Mouse (Mus musculus) liver, adult 10 weeks (tissue): Measurements from ENCODE around the gene Tpt1. TPM values are rescaled to one million over a fixed set of nuclear protein-coding genes. Genes with fewer than 3 reads are reported as not detected.

Source experiments
- polyA plus RNA-seq: library from polyadenylated mRNA; stranded (reverse); fragments of 350-450 nt; fragmentation: Illumina TruSeq; extraction: RNeasy Lipid Tissue Mini Kit (QIAGEN cat#74804); gene quantifications from one replicate; pipeline ENCODE4 v1.2.3, GENCODE M21; 2014; ENCODE audit warnings: low read depth, low replicate concordance

The Tpt1 gene
- 5,549 TPM for polyA plus RNA-seq

DNA sequence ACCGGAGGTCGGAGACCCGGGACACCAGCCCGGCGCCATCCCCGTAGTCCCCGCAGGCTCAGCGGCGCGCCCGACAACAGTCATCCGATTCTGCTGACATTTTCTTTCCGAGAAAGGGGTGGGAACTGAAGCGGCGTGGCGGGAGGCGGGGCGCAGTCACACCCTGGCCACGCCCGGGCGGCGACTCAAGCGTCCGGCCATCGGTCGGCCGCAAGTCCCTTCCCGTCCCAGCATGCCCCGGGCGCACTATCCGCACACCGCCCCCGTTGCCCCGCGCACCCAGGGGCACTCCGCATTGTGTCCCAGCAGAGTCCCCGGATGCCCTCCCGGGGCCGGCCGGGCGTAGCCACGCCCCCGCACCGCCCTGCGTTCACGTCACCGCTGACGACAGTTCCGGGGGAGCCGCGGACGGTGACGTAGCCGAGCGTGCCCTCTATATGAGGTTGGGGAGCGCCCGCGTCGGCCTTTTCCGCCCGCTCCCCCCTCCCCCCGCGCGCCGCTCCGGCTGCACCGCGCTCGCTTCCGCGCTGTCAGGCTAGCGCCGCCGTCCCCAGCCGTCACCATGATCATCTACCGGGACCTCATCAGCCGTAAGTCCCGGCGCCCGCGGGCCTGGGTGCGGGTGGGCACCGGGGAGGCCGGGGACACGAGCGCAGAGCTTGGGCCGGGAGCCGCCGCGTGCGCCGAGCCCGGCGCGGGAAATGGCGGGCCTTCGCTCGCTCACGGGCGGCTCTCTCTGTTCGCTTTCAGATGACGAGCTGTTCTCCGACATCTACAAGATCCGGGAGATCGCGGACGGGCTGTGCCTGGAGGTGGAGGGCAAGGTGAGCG lies at the start of gene Tpt1:
Gene Tpt1 (plus strand): TSS at position 227 of the 831 bp plus-strand sequence.

Other genes with a start within 250 kb of the Tpt1 start
- gene Erich6b, start 202.8 kb upstream of the Tpt1 start, polyA plus RNA-seq: not detected
- 10.7 TPM for gene Cog3, start 90.6 kb upstream of the Tpt1 start, polyA plus RNA-seq
- 37.1 TPM for gene Slc25a30, start 58.1 kb upstream of the Tpt1 start, polyA plus RNA-seq
- gene Kctd4, start 109.9 kb downstream of the Tpt1 start, polyA plus RNA-seq: not detected
- 18.6 TPM for gene Gtf2f2, start 165.8 kb downstream of the Tpt1 start, polyA plus RNA-seq